Mouse (Mus musculus) megakaryocyte, embryonic 14.5 days (primary cell): ENCODE measurements around the gene Sntb2.

Source experiments
- FLI1 ChIP-seq: IDR thresholded peaks from 2 replicates; pipeline ENCODE4 v1.6.1; 2012; ENCODE audit warnings: low read length, inconsistent platforms, mixed read lengths
- GATA1 ChIP-seq: IDR thresholded peaks from 3 replicates; pipeline ENCODE4 v1.6.1; 2012; ENCODE audit warnings: mixed read lengths, low read length, inconsistent platforms, borderline replicate concordance

- TF ChIP-seq GATA1 = no peak
- no peak for TF ChIP-seq FLI1
These were observed 61.9 kb downstream of the Sntb2 start for GRCm38 (mm10) chr8:106997416-106997815.
